Mouse (Mus musculus): Measurements from ENCODE around the gene Cpt1c.

- TF ChIP-seq CTCF (IDR thresholded peaks at IDR 0.05; ENCODE audit: borderline replicate concordance, control insufficient read depth, extremely low read depth, insufficient read depth, low read length, poor library complexity) = no peak
- TF ChIP-seq POLR2A (IDR thresholded peaks at IDR 0.05; ENCODE audit: control insufficient read depth, extremely low read depth, insufficient read depth, low read length, poor library complexity) = no peak
Measured at GRCm38 (mm10) chr7:44916191-44916590, 58.5 kb downstream of the Cpt1c start.
